Mouse (Mus musculus) embryonic facial prominence, embryonic 14.5 days (tissue): Measurements from ENCODE around the gene Irf4. TPM values are rescaled to one million over a fixed set of nuclear protein-coding genes. Genes with fewer than 3 reads are reported as not detected.

Experiments used
- ATAC-seq: fragments of 200-750 bp; cut with Nextera tagmentation; 2 replicates; pipeline ENCODE4 v1.8.0; 2017; ENCODE audit warnings: low read depth, moderate number of reproducible peaks, moderate TSS enrichment
- DNase-seq: peaks from one replicate; pipeline ENCODE4 v3.0.0-alpha.2; 2015; ENCODE audit warnings: low spot score
- H3K27ac ChIP-seq: fragments of 300-500 bp; sonication (generic); replicated peaks from 2 replicates; pipeline ENCODE4 v1.5.1; 2014; ENCODE audit warnings: low read depth, mild to moderate bottlenecking, low read length, moderate library complexity
- H3K27me3 ChIP-seq: fragments of 300-500 bp; sonication (generic); replicated peaks from 2 replicates; pipeline ENCODE4 v1.6.1; 2014; ENCODE audit warnings: low read length; ENCODE audit not compliant: control insufficient read depth, insufficient read depth
- H3K36me3 ChIP-seq: fragments of 300-500 bp; sonication (generic); 2 replicates; pipeline ENCODE4 v1.6.1; 2014; ENCODE audit warnings: low read length, mixed read lengths; ENCODE audit not compliant: control insufficient read depth, insufficient read depth
- H3K4me1 ChIP-seq: fragments of 300-500 bp; sonication (generic); 2 replicates; pipeline ENCODE4 v1.6.1; 2014; ENCODE audit warnings: antibody characterized with exemption, low read length; ENCODE audit not compliant: control insufficient read depth, insufficient read depth
- H3K4me2 ChIP-seq: fragments of 300-500 bp; sonication (generic); 2 replicates; pipeline ENCODE4 v1.6.1; 2014; ENCODE audit warnings: low read depth, mild to moderate bottlenecking, low read length, moderate library complexity, mixed read lengths
- H3K4me3 ChIP-seq: fragments of 300-500 bp; sonication (generic); 2 replicates; pipeline ENCODE4 v1.5.1; 2014; ENCODE audit warnings: low read depth, mild to moderate bottlenecking, low read length
- H3K9ac ChIP-seq: fragments of 300-500 bp; sonication (generic); 2 replicates; pipeline ENCODE4 v1.6.1; 2014; ENCODE audit warnings: low read depth, mild to moderate bottlenecking, low read length, moderate library complexity, mixed read lengths
- H3K9me3 ChIP-seq: fragments of 300-500 bp; sonication (generic); 2 replicates; pipeline ENCODE4 v1.6.1; 2016; ENCODE audit warnings: low read length; ENCODE audit not compliant: control insufficient read depth
- WGBS: fragments of 180-500 bp; shearing (Covaris S2); extraction: QIAGEN DNeasy Blood & Tissue Kit; methylation state at CpG from one replicate; pipeline ENCODE4 v1.1.7; 2014; 5-methylcytosine and 5-hydroxymethylcytosine counted together
- polyA plus RNA-seq: library from polyadenylated mRNA; unstranded; fragments of >200 nt; fragmentation: Nextera tagmentation; extraction: Ambion mirVana; gene quantifications from 2 replicates; pipeline ENCODE4 v1.2.1, GENCODE M21; 2014

The Irf4 gene
- polyA plus RNA-seq, 1 experiment from 2014 or later, result 0.33 TPM

GRCm38 (mm10) chr13:30814256-30814655 is 65.2 kb downstream of the Irf4 start:
- no peak overlapping the region for H3K4me2 ChIP-seq
- no peaks in the 10 kb centered on the region for H3K27me3 ChIP-seq
- H3K4me1 ChIP-seq, result no peaks in the 10 kb centered on the region
- DNase-seq (no peak), ATAC-seq (no peak)
- no peak overlapping the region for H3K9ac ChIP-seq
- 89% methylated on average over 5 of the region's 5 CpGs for WGBS
- H3K9me3 ChIP-seq, result no peaks in the 10 kb centered on the region
- H3K27ac ChIP-seq, result no peak overlapping the region
- no peak overlapping the region for H3K4me3 ChIP-seq
- peaks cover 44% of the 10 kb centered on the region for H3K36me3 ChIP-seq

Other genes starting within 250 kb of the Irf4 start
- gene Uqcrfs1, start 203.9 kb upstream of the Irf4 start, polyA plus RNA-seq, result 218 and 252 TPM in 2 replicates
- gene Dusp22, start 89.2 kb upstream of the Irf4 start, polyA plus RNA-seq, result 35.8 and 36.0 TPM in 2 replicates
- not detected in 2 replicates for gene Hus1b, start 198.5 kb downstream of the Irf4 start, polyA plus RNA-seq
- 26.8 and 32.8 TPM in 2 replicates for gene Exoc2, start 224.9 kb downstream of the Irf4 start, polyA plus RNA-seq
- gene Gm5447, start 225.0 kb downstream of the Irf4 start, polyA plus RNA-seq, result 0.10 TPM in 1 of 2 replicates, not detected in the other